Mouse (Mus musculus) midbrain, postnatal 0 days (tissue): ENCODE data around the gene Defb45. TPM values are rescaled to one million over a fixed set of nuclear protein-coding genes. Genes with fewer than 3 reads are reported as not detected.

Experiments used
- ATAC-seq: fragments of 200-750 bp; cut with Nextera tagmentation; 2 replicates; pipeline ENCODE4 v1.8.0; 2017; ENCODE audit warnings: moderate number of reproducible peaks, mild to moderate bottlenecking, moderate TSS enrichment, moderate library complexity; ENCODE audit not compliant: low FRiP score
- DNase-seq: peaks from one replicate; pipeline ENCODE4 v3.0.0-alpha.2; 2015; ENCODE audit warnings: low spot score
- H3K27ac ChIP-seq: fragments of 300-500 bp; sonication (generic); 2 replicates; pipeline ENCODE4 v1.5.1; 2014; ENCODE audit warnings: low read depth, mild to moderate bottlenecking, low read length, mixed read lengths
- H3K27me3 ChIP-seq: fragments of 300-500 bp; sonication (generic); 2 replicates; pipeline ENCODE4 v1.6.1; 2014; ENCODE audit warnings: low read length, control low read depth, mixed read lengths; ENCODE audit not compliant: insufficient read depth
- H3K36me3 ChIP-seq: fragments of 300-500 bp; sonication (generic); 2 replicates; pipeline ENCODE4 v1.6.1; 2014; ENCODE audit warnings: low read length, control low read depth, mixed read lengths; ENCODE audit not compliant: insufficient read depth
- H3K4me1 ChIP-seq: fragments of 300-500 bp; sonication (generic); 2 replicates; pipeline ENCODE4 v1.6.1; 2014; ENCODE audit warnings: mild to moderate bottlenecking, control low read depth, antibody characterized with exemption, low read length, mixed read lengths; ENCODE audit not compliant: insufficient read depth
- H3K4me2 ChIP-seq: fragments of 300-500 bp; sonication (generic); 2 replicates; pipeline ENCODE4 v1.6.1; 2014; ENCODE audit warnings: low read depth, mild to moderate bottlenecking, low read length, mixed read lengths; ENCODE audit not compliant: poor library complexity, severe bottlenecking
- H3K4me3 ChIP-seq: fragments of 300-500 bp; sonication (generic); 2 replicates; pipeline ENCODE4 v1.5.1; 2014; ENCODE audit warnings: low read depth, mild to moderate bottlenecking, low read length, moderate library complexity
- H3K9ac ChIP-seq: fragments of 300-500 bp; sonication (generic); replicated peaks from 2 replicates; pipeline ENCODE4 v1.6.1; 2014; ENCODE audit warnings: mild to moderate bottlenecking, low read length, moderate library complexity, mixed read lengths; ENCODE audit not compliant: poor library complexity, severe bottlenecking
- H3K9me3 ChIP-seq: fragments of 300-500 bp; sonication (generic); 2 replicates; pipeline ENCODE4 v1.6.1; 2016; ENCODE audit warnings: low read length, control low read depth
- CTCF ChIP-seq: IDR thresholded peaks from 2 replicates; pipeline ENCODE4 v1.5.1; 2016; ENCODE audit warnings: antibody characterized with exemption, mild to moderate bottlenecking
- WGBS: fragments of 180-500 bp; shearing (Covaris S2); extraction: QIAGEN DNeasy Blood & Tissue Kit; methylation state at CpG from one replicate; pipeline ENCODE4 v1.1.7; 2014; 5-methylcytosine and 5-hydroxymethylcytosine counted together
- polyA plus RNA-seq: library from polyadenylated mRNA; unstranded; fragments of >200 nt; fragmentation: Nextera tagmentation; extraction: Ambion mirVana; gene quantifications from 2 replicates; pipeline ENCODE4 v1.2.1, GENCODE M21; 2015
- total RNA-seq: library from RNA; depleted of rRNA; stranded (reverse); fragments of >200 nt; gene quantifications from 2 replicates; pipeline ENCODE4 v1.2.3, GENCODE M21; 2014

Gene Defb45
- total and polyA plus RNA-seq, 2 experiments from 2014 or later: not detected

DNA sequence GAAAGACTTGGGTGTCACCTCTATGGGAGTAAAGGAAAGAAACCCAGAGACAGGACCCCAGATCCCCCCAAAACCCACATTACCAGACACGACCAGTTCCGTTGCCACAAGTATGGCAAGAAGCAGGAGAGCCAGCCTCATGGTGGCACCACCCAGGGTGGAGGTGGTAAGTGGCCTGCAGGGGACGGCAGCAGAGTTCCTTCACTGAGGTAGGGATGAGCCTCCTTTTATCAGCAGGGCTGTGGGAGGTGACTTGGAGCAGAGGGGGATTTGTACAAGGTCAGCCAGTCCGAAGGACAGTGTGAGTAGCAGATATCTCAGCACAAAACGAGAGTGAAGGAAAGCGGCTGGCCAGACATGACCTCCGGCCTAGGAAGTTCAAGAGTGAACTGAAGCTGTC lies 19.1 kb downstream of the Defb45 start, which contains the start of gene Defb19:
TSS of gene Defb19 (minus strand) at position 206 of the 400 bp plus-strand sequence.
- WGBS: 74% methylated on average over 7 of the region's 7 CpGs
- DNase-seq (no peak), ATAC-seq (no peak)
- H3K36me3 ChIP-seq: no peaks in the 10 kb centered on the region
- H3K4me2 ChIP-seq: no peak within 1 kb of the TSS
- no peak for TF ChIP-seq CTCF
- no peak within 1 kb of the TSS for H3K27ac ChIP-seq
- no peaks in the 10 kb centered on the region for H3K9me3 ChIP-seq
- no peak within 1 kb of the TSS for H3K9ac ChIP-seq
- no peak within 1 kb of the TSS for H3K4me3 ChIP-seq
- no peaks in the 10 kb centered on the region for H3K4me1 ChIP-seq
- no peaks in the 10 kb centered on the region for H3K27me3 ChIP-seq

DNA sequence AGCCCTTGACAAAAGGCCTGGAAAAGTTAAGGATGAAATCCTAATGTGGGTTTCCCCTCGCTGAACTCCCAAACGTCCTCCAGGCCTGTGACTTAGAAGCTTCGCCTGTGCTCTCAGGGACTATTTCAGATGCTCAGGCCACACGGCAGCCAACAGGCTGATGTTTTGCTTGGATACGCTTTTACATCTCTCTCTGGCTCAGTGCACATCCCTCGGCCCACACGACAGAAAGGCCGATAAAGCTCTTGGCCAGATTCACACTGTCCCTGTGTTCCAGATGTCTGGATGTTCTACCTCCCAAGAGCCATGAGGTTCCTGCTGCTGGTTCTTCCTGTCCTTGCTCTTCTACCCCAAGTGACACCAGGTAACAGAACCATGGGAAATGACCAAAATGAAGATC lies 25.7 kb downstream of the Defb45 start:
- ATAC-seq (no peak), DNase-seq (no peak)
- Histone ChIP-seq H3K27ac (no peak overlapping the region), H3K36me3 (no peaks in the 10 kb centered on the region), H3K4me3 (no peak overlapping the region), H3K4me1 (no peaks in the 10 kb centered on the region), H3K9me3 (no peaks in the 10 kb centered on the region), H3K27me3 (no peaks in the 10 kb centered on the region), H3K4me2 (no peak overlapping the region), H3K9ac (no peak overlapping the region)
- no peak for TF ChIP-seq CTCF
- WGBS: 88% methylated on average over 8 of the region's 8 CpGs

- no peak for ATAC-seq
- WGBS: 61% methylated on average over 11 of the region's 11 CpGs
- H3K27ac ChIP-seq: no peak within 1 kb of the TSS
- no peaks in the 10 kb centered on the region for H3K36me3 ChIP-seq
- no peak within 1 kb of the TSS for H3K9ac ChIP-seq
- H3K9me3 ChIP-seq: no peaks in the 10 kb centered on the region
- H3K4me1 ChIP-seq: no peaks in the 10 kb centered on the region
- peak; percentile 48 for TF ChIP-seq CTCF
- no peak for DNase-seq
- no peak within 1 kb of the TSS for H3K4me2 ChIP-seq
- H3K27me3 ChIP-seq: no peaks in the 10 kb centered on the region
- no peak within 1 kb of the TSS for H3K4me3 ChIP-seq
Measured at GRCm38 (mm10) chr2:152572114-152572794, 26.9 kb downstream of the Defb45 start, which contains the start of gene Defb21. Defb21 (plus strand) TSS chr2:152572744.

- 84% methylated on average over 6 of the region's 6 CpGs for WGBS
- Histone ChIP-seq H3K4me1 (no peaks in the 10 kb centered on the region), H3K36me3 (no peaks in the 10 kb centered on the region), H3K27ac (no peak overlapping the region), H3K4me2 (no peak overlapping the region), H3K9ac (no peak overlapping the region), H3K4me3 (no peak overlapping the region), H3K27me3 (no peaks in the 10 kb centered on the region), H3K9me3 (no peaks in the 10 kb centered on the region)
- DNase-seq: no peak
- TF ChIP-seq CTCF: no peak
- ATAC-seq: no peak
Measured at GRCm38 (mm10) chr2:152570313-152570712, 28.9 kb downstream of the Defb45 start.

- TF ChIP-seq CTCF: no peak
- H3K9ac ChIP-seq: no peak overlapping the region
- no peaks in the 10 kb centered on the region for H3K36me3 ChIP-seq
- ATAC-seq (no peak), DNase-seq (no peak)
- no peak overlapping the region for H3K4me2 ChIP-seq
- no peaks in the 10 kb centered on the region for H3K9me3 ChIP-seq
- H3K27me3 ChIP-seq: no peaks in the 10 kb centered on the region
- no peak overlapping the region for H3K4me3 ChIP-seq
- H3K27ac ChIP-seq: no peak overlapping the region
- 83% methylated on average over 4 of the region's 4 CpGs for WGBS
- H3K4me1 ChIP-seq: no peaks in the 10 kb centered on the region
Measured at GRCm38 (mm10) chr2:152569881-152570280, 29.3 kb downstream of the Defb45 start.

GRCm38 (mm10) chr2:152569038-152569437 lies 30.2 kb downstream of the Defb45 start, which contains the start of gene Gm17416:
Gm17416 (plus strand) TSS chr2:152569338.
- Histone ChIP-seq H3K9ac (no peak within 1 kb of the TSS), H3K4me3 (no peak within 1 kb of the TSS), H3K27ac (no peak within 1 kb of the TSS), H3K4me2 (no peak within 1 kb of the TSS), H3K9me3 (no peaks in the 10 kb centered on the region), H3K27me3 (no peaks in the 10 kb centered on the region), H3K4me1 (no peaks in the 10 kb centered on the region), H3K36me3 (no peaks in the 10 kb centered on the region)
- WGBS: 93% methylated on average over 5 of the region's 5 CpGs
- ATAC-seq (no peak), DNase-seq (no peak)
- TF ChIP-seq CTCF: no peak
